Mouse (Mus musculus) embryonic fibroblast, embryonic 13.5 days (primary cell): ENCODE measurements around the gene Ubxn10. TPM values are rescaled to one million over a fixed set of nuclear protein-coding genes. Genes with fewer than 3 reads are reported as not detected.

Experiments used
- H3K27ac ChIP-seq: 2 replicates; pipeline ENCODE4 v1.5.1; 2012; ENCODE audit warnings: low read length, control low read depth, inconsistent platforms; ENCODE audit not compliant: insufficient read depth
- H3K4me1 ChIP-seq: 2 replicates; pipeline ENCODE4 v1.6.1; 2011; ENCODE audit warnings: low read length; ENCODE audit not compliant: control insufficient read depth, insufficient read depth
- H3K4me3 ChIP-seq: 2 replicates; pipeline ENCODE4 v1.5.1; 2011; ENCODE audit warnings: mild to moderate bottlenecking, control low read depth, low read length; ENCODE audit not compliant: insufficient read depth
- CTCF ChIP-seq: IDR thresholded peaks from 2 replicates; pipeline ENCODE4 v1.5.1; 2011; ENCODE audit warnings: mild to moderate bottlenecking, control low read depth, low read length, moderate library complexity, borderline replicate concordance; ENCODE audit not compliant: insufficient read depth
- POLR2A ChIP-seq: IDR thresholded peaks from 2 replicates; pipeline ENCODE4 v1.6.1; 2011; ENCODE audit warnings: low read depth, mild to moderate bottlenecking, control low read depth, low read length, moderate library complexity
- polyA plus RNA-seq: library from polyadenylated mRNA; stranded (reverse); fragments of >200 nt; gene quantifications from 2 replicates; pipeline ENCODE4 v1.2.4, GENCODE M21; 2011; ENCODE audit warnings: low read depth; ENCODE audit not compliant: missing spikeins, insufficient read length

Gene Ubxn10
- polyA plus RNA-seq, 1 experiment: not detected

DNA sequence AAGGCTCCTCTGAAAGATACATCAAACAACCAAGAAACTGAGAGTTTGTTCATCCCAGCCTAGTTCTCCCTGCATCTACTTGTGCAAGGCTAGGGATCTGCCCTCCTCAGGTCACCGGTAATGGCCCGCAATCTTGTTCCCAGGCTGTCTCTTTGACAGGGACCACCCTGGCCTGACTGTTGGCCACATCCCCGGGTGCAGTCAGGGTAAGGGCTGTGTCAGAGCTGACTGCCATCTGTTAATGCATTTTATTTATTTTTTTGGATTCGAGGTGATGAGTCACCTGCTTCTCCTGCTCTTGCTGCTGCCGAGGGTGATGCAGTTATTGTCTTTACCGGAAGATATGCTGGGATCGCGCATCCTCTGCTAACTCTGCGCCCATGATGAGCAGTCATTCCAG is 20.3 kb downstream of the Ubxn10 start:
- TF ChIP-seq CTCF (no peak), POLR2A (no peak)

DNA sequence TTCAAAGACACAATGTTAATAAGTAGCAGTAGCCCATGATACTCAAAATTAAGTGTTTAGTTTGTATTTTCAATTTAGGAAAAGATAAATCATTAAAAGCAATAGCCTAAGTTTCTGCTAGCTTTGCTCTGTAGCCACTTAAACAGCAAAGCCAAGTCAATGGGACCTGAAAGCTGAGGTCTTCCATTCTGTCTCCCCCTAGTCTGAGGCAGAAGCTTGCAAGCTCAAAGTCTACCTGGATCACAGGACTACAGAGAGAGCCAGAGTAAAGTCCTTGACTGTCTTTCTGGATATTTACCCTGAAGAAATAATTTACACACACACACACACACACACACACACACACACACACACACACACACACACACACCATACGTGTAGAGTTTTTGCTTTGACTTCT is 22.8 kb downstream of the Ubxn10 start:
- H3K4me1 ChIP-seq: no peaks in the 10 kb centered on the region
- no peak for TF ChIP-seq POLR2A
- TF ChIP-seq CTCF: no peak
- no peak overlapping the region for H3K4me3 ChIP-seq
- H3K27ac ChIP-seq: no peak overlapping the region

More for the DNA sequence above, 20.3 kb downstream of the Ubxn10 start:
- H3K4me3 ChIP-seq: no peak overlapping the region
- H3K4me1 ChIP-seq: no peaks in the 10 kb centered on the region
- H3K27ac ChIP-seq: no peak overlapping the region

DNA sequence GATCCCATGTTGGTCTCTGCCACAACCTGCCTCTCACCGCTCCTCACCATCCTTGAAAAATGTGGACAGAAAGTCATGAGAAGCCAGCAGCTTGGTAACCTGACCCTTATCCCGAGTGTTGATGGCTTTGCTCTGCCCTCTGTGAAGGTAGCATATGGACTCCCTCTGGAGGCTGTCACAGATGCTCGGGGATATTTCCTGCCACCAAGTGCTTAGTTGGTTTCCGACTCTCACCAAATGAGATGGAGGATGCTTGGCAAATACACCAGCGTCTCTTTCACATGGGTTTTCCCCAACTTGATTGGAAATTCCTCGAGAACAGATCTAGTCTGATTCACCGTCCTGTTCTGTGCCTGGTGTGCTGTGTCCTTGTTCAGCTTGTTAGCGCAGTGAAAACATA is 24.3 kb downstream of the Ubxn10 start:
- no peak for TF ChIP-seq CTCF
- TF ChIP-seq POLR2A: no peak
- Histone ChIP-seq H3K4me1 (no peaks in the 10 kb centered on the region), H3K4me3 (no peak overlapping the region), H3K27ac (no peak overlapping the region)

DNA sequence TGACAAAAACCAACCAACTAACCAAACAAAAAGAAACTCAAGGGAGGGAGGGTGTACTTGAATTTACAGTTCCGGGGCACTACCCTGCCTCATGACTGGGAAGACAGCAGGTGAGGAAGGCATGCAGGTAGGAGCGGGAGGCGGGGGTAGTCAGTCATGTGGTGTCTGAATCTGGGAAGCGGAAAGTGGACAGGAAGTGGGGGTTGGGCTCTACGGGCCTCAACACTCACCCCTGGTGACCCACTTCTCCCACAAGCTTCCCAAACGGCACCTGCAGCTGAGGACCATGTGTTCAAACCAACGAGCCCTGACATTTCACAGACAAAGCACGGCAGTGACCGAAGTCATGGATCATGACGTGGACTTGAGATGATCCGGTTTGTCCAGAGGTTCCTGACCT is 24.9 kb downstream of the Ubxn10 start:
- Histone ChIP-seq H3K4me3 (no peak overlapping the region), H3K4me1 (no peaks in the 10 kb centered on the region), H3K27ac (no peak overlapping the region)
- no peak for TF ChIP-seq POLR2A

DNA sequence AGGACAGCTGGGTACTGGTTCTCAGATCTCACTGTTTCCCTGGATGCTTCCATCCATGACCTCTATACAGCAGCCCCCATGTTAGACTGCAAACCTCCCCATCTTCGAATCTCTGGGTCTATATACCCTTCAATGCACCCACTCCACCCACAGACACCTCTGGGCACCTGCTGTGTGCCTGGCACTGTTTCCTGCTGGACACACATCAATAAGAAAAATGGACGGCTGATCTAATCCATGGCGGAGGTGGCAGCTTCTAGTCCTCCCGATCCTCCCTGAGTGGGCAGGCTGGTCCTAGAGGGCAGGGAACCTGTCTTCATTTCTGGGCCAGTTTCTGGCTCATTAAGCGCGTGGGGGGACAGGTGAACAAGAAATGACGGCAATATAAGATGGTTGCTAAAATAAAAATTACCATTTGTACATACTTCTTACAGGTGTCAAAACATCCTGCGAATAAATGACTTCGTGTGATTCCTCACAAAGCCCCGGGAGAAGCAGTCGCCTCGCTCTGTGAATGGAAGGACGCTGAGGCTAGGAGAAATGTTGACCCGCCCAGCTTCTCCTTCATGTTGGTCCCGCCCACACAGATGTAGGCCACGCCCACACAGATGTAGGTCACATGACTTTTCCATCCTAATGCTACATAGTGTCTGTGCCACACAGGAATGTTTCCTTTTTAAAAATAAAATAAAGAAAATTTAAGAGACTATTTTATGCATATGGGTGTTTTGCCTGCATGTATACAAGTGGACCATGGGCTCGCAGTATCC is 25.7 kb downstream of the Ubxn10 start:
- Histone ChIP-seq H3K4me3 (no peak overlapping the region), H3K27ac (no peak overlapping the region), H3K4me1 (no peaks in the 10 kb centered on the region)
- no peak for TF ChIP-seq POLR2A
- no peak for TF ChIP-seq CTCF

DNA sequence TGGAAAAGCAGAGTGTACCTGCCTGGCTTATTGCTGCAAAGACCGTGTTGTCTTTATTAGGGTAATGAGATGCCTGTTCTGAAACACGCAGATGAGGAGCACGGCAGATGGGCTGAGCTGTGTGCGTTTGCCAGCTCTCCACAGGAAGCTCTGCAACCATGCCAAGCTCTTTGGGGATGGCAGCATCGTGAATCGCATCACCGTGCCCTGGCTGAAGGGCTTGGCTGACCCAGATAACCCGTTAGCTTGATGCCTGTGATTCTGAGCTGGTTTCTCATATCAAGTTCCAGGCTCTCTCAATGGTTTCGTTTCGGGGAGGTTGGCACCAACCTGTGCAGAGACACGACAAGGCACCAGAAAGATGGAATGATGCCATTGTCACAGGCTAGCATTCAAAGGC is 26.3 kb downstream of the Ubxn10 start:
- H3K27ac ChIP-seq: no peak overlapping the region
- no peak overlapping the region for H3K4me3 ChIP-seq
- H3K4me1 ChIP-seq: no peaks in the 10 kb centered on the region
- no peak for TF ChIP-seq CTCF
- TF ChIP-seq POLR2A: no peak

DNA sequence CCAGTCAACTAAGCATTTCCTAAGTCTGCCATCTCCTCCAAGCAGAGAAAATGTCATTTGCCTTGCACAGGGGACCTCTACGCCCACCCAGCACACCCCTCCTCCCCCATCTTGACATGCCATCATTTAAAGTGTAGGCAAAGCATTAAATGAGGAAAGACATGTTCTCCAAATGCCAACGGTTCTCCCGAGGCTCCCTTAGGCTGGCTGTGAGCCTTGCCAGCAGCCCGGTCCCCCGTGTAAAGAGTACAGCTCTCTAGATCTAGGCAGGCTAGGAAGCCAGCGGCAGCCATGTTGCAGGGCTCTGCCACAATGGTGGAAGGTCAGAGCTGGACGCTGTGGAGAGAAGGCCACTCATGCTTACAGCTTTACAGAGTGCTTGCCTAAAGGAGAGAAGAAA is 27.0 kb downstream of the Ubxn10 start:
- H3K27ac ChIP-seq: no peak overlapping the region
- H3K4me1 ChIP-seq: no peaks in the 10 kb centered on the region
- TF ChIP-seq POLR2A (no peak), CTCF (no peak)
- no peak overlapping the region for H3K4me3 ChIP-seq

DNA sequence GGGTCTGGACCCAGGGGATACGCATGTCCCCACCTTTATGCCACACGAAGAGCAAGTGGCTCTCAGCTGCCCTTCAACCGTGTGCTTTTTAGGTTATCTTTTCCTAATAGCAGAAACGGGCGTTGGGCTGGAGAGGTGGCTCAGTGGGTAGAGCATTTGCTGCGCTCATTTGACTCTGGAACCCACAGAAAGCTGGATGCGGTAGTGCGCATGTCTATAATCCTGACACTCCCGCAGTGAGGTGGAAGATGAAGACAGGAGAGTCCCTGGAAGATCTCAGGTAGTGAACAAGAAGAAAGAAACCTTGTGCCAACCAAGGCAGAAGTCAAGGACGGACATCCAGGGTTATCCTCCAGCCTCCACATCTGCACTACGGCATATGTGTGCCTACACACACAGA is 27.7 kb downstream of the Ubxn10 start:
- TF ChIP-seq CTCF: no peak
- TF ChIP-seq POLR2A: no peak
- H3K4me1 ChIP-seq: no peaks in the 10 kb centered on the region
- no peak overlapping the region for H3K27ac ChIP-seq
- no peak overlapping the region for H3K4me3 ChIP-seq

DNA sequence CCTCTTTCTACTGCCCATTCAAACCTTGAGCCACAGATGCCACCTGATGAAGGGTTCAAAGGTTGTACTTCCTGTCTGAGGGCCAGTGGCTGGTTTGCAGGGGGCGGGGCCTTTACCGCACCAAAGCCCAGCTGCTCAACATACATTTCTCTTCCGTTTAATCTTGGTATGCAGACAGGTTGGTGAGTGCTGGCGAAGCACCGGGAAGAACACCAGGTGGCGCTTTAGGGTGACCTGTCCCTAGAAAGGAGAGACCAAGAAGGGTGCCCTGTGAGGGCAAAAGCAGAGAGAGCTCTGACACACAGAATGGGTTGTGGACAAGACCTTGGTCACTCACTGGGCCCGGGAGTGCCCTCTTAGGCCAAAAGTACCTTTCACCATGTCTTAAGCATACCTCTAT is 28.3 kb downstream of the Ubxn10 start:
- H3K27ac ChIP-seq: no peak overlapping the region
- no peak overlapping the region for H3K4me3 ChIP-seq
- TF ChIP-seq POLR2A (no peak), CTCF (peak; percentile 22; the same call in 1 of the 2 replicates)
- no peaks in the 10 kb centered on the region for H3K4me1 ChIP-seq

DNA sequence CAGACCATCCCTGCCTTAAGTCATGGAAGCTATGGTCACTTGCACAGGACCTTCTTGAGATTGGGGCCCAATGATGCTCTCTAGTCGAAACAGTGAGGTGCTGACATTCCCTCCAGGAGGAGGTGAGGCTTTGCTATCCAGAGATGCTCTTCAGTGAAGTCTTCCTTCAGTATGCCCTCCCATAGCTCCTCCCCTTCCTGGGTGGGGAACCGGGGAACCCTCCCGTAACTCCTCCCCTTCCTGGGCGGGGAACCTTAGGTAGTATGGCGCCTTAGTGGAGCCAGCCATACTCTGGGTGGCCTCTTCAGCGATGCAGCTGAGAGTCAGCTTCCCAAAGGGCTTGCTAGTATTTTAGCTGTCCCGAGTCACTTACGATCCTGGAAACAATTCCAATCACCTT is 30.3 kb downstream of the Ubxn10 start:
- TF ChIP-seq CTCF: no peak
- TF ChIP-seq POLR2A: no peak
- no peaks in the 10 kb centered on the region for H3K4me1 ChIP-seq
- H3K27ac ChIP-seq: no peak overlapping the region
- no peak overlapping the region for H3K4me3 ChIP-seq

DNA sequence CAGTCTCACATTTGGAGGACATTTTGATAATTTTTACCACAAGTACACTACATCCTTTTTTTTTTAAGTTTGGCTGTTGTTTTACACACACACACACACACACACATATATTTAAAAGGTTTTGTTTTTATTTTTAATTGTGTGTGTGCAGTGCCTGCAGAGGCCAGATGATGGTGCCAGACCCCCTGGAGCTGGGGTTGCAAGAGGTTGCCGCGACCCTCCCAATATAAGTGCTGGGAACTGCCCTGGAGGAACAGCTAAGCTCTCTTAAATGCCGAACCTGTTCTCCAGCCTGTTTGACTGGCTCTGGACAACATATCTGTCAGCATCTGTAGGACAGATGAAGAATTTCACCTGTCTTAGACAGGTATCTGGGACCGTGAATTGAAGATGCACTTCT is 32.8 kb downstream of the Ubxn10 start:
- TF ChIP-seq POLR2A: no peak
- no peak for TF ChIP-seq CTCF
- Histone ChIP-seq H3K27ac (no peak overlapping the region), H3K4me3 (no peak overlapping the region), H3K4me1 (no peaks in the 10 kb centered on the region)
